ENCODE assay signal across 8 mouse cellular contexts in the genomic region with DNA sequence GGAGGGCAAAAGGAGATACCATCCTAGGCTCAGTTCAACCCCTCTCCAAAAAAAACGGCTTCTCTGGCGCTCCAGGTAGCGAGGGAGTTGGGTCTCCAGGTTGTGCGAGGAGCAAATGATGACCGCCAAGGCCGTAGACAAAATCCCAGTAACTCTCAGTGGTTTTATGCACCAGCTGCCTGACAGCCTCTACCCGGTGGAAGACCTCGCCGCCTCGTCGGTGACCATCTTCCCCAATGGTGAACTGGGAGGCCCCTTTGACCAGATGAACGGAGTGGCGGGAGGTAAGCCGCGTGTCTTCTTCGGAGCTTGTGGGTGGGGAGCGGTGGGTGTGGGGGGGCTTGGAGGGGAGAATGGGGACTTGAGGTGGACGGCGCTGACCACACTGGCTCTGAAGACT. TPM values are rescaled to one million over a fixed set of nuclear protein-coding genes. Genes with fewer than 3 reads are reported as not detected.
A peak's percentile ranks its signal among the peaks of the same experiment; 100 is the strongest.
DNase-seq lines count a peak whose midpoint lies in the region; ATAC-seq lines count a peak whose summit lies in the region.

No protein-coding gene starts in this region.

- ATAC-seq in kidney, embryonic 14.5 days (ENCODE audit: low FRiP score, low TSS enrichment), result no peak
- ATAC-seq in heart, embryonic 13.5 days (ENCODE audit: extremely low read depth, insufficient number of reproducible peaks, low FRiP score, low TSS enrichment), result no peak
- no peak for ATAC-seq in limb, embryonic 15.5 days (ENCODE audit: insufficient number of reproducible peaks, low FRiP score, low TSS enrichment, low read depth)

- H3K4me2 ChIP-seq in kidney, embryonic 14.5 days (replicated peaks; ENCODE audit: low read depth, low read length), result peak overlapping the region; percentile 95
- peak overlapping the region; percentile 98 for H3K4me2 ChIP-seq in heart, embryonic 13.5 days
- H3K4me2 ChIP-seq in limb, embryonic 15.5 days, result peak overlapping the region; percentile 98

- H3K4me1 ChIP-seq in kidney, embryonic 14.5 days (ENCODE audit: control insufficient read depth, insufficient read depth, low read length), result peaks cover 18% of the 10 kb centered on the region
- H3K4me1 ChIP-seq in heart, embryonic 13.5 days, result peaks cover 44% of the 10 kb centered on the region
- peaks cover 46% of the 10 kb centered on the region for H3K4me1 ChIP-seq in limb, embryonic 15.5 days

- no peak overlapping the region for H3K9ac ChIP-seq in kidney, embryonic 14.5 days (ENCODE audit: low read depth, low read length)
- H3K9ac ChIP-seq in heart, embryonic 13.5 days, result peak overlapping the region; percentile 81
- H3K9ac ChIP-seq in limb, embryonic 15.5 days, result no peak overlapping the region

- peaks cover 68% of the 10 kb centered on the region for H3K27me3 ChIP-seq in kidney, embryonic 14.5 days (ENCODE audit: control insufficient read depth, insufficient read depth, low read length)
- peaks cover 83% of the 10 kb centered on the region for H3K27me3 ChIP-seq in heart, embryonic 13.5 days (replicated peaks)
- H3K27me3 ChIP-seq in limb, embryonic 15.5 days, result peaks cover 83% of the 10 kb centered on the region
- H3K27me3 ChIP-seq in splenic B cell, adult 2 months (ENCODE audit: control insufficient read depth, insufficient read depth, low read length, poor library complexity, severe bottlenecking), result no peaks in the 10 kb centered on the region

- WGBS in kidney, embryonic 14.5 days, result under 1% methylated on average over 19 of the region's 19 CpGs
- 2% methylated on average over 19 of the region's 19 CpGs for WGBS in heart, embryonic 13.5 days
- WGBS in limb, embryonic 15.5 days, result under 1% methylated on average over 19 of the region's 19 CpGs

- intact Hi-C loops in gastrocnemius, postnatal 36 days (cut with DNase I), result loop anchor here (10.0 kb wide), 1 partner anchor 227 kb away; no protein-coding TSS in a partner anchor

- DNase-seq in kidney, adult 9 months, result no peak
- DNase-seq in R1 (ENCODE audit: low read depth, low spot score), result peak; percentile 18
- DNase-seq in splenic B cell, adult 2 months (ENCODE audit: low read depth, low spot score), result peak; percentile 31
- no peak for DNase-seq in right cerebral cortex, postnatal 14 days
- DNase-seq in gastrocnemius, postnatal 36 days, result no peak

- no peak overlapping the region for H3K27ac ChIP-seq in kidney, embryonic 14.5 days (ENCODE audit: low read depth, low read length)
- no peak overlapping the region for H3K27ac ChIP-seq in heart, embryonic 13.5 days (replicated peaks)
- no peak overlapping the region for H3K27ac ChIP-seq in limb, embryonic 15.5 days

- peak overlapping the region; percentile 62 for H3K4me3 ChIP-seq in kidney, embryonic 14.5 days (ENCODE audit: low read length)
- H3K4me3 ChIP-seq in heart, embryonic 13.5 days, result peak overlapping the region; percentile 68
- peak overlapping the region; percentile 70 for H3K4me3 ChIP-seq in limb, embryonic 15.5 days

- no peaks in the 10 kb centered on the region for H3K36me3 ChIP-seq in kidney, embryonic 14.5 days (ENCODE audit: control insufficient read depth, insufficient read depth, low read length)
- H3K36me3 ChIP-seq in heart, embryonic 13.5 days, result 0 out of 2 replicates have a peak, but pooled peaks cover 3% of the 10 kb centered on the region
- H3K36me3 ChIP-seq in limb, embryonic 15.5 days, result no peaks in the 10 kb centered on the region; the same call in 1 of the 2 replicates
- H3K36me3 ChIP-seq in splenic B cell, adult 2 months (ENCODE audit: control insufficient read depth, insufficient read depth, low read length, poor library complexity, severe bottlenecking), result no peaks in the 10 kb centered on the region

- H3K9me3 ChIP-seq in kidney, embryonic 14.5 days (ENCODE audit: control insufficient read depth, low read length), result no peaks in the 10 kb centered on the region
- no peaks in the 10 kb centered on the region for H3K9me3 ChIP-seq in heart, embryonic 13.5 days
- H3K9me3 ChIP-seq in limb, embryonic 15.5 days, result no peaks in the 10 kb centered on the region

RNA-seq across cellular contexts. Expression of a gene that starts 2.8 kb away (rescaled TPM):
- 0.97 and 0.99 TPM in 2 replicates for polyA plus RNA-seq in kidney, embryonic 14.5 days (2014; fragmentation: Nextera tagmentation; extraction: Ambion mirVana)
- polyA plus RNA-seq in heart, embryonic 13.5 days (2015; fragmentation: Nextera tagmentation; extraction: Ambion mirVana), result 0.73 and 1.4 TPM in 2 replicates
- 2.5 and 3.3 TPM in 2 replicates for polyA plus RNA-seq in limb, embryonic 15.5 days (2015; fragmentation: Nextera tagmentation; extraction: Ambion mirVana)
- total RNA-seq in gastrocnemius, postnatal 36 days (2021), result under 1 TPM; 0.84 to 0.86 TPM

RNA-seq across cellular contexts. Expression of a gene that starts 10.6 kb away (rescaled TPM):
- polyA plus RNA-seq in kidney, embryonic 14.5 days (2014; fragmentation: Nextera tagmentation; extraction: Ambion mirVana), result 52.6 and 82.1 TPM in 2 replicates
- 42.8 and 43.2 TPM in 2 replicates for polyA plus RNA-seq in heart, embryonic 13.5 days (2015; fragmentation: Nextera tagmentation; extraction: Ambion mirVana)
- polyA plus RNA-seq in limb, embryonic 15.5 days (2015; fragmentation: Nextera tagmentation; extraction: Ambion mirVana), result 58.5 and 60.4 TPM in 2 replicates
- total RNA-seq in gastrocnemius, postnatal 36 days (2021), result 10 to 100 TPM; 25.9 to 26.0 TPM

Comparison
In these comparisons a context has a peak if more than half of its experiments do, and no peak if none do; other contexts are left out.
1. DNase-seq: peak in R1 (single experiment) and splenic B cell, adult 2 months (single experiment); none in kidney, adult 9 months (single experiment), right cerebral cortex, postnatal 14 days (single experiment) and gastrocnemius, postnatal 36 days (0 of 2).
2. Peak in every context shown above with its lines, with median percentiles within 50 percentile points of each other: H3K4me2 ChIP-seq and H3K4me3 ChIP-seq.